Mouse (Mus musculus) spleen, postnatal 10 days (tissue): ENCODE data around the gene Abl2.

Experiments used
- DNase-seq, 2 experiments: peaks; one replicate each; pipeline ENCODE4 v3.0.0; 2021 to 2022; ENCODE audit warnings: low spot score in 2 of 2

The Abl2 gene

GRCm38 (mm10) chr1:156584175-156584574 is 25.6 kb downstream of the Abl2 start:
- no peak for DNase-seq

- DNase-seq: no peak
Measured at GRCm38 (mm10) chr1:156585512-156585911, 26.9 kb downstream of the Abl2 start.

DNA sequence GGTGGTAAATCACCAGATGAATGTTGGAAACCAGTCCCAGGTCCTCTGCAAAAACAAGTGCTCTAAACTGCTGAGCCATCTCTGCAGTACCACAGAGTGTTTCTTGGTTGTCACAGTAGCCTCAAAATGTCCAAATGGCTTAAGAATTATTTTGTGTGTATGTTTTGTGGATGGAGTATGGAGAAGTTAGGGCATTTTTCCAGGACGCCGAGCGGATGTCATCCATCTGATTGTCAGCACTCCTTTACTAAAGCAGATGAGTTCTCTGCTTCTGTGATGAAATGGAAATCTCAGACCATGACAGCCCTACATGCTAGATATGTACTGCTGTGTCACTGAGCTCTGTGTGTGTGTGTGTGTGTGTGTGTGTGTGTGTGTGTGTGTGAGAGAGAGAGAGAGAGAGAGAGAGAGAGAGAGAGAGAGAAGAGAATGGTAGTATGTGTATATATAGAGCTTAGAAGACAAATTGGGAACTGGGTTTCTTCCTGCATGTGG is 31.3 kb downstream of the Abl2 start:
- DNase-seq: no peak

DNA sequence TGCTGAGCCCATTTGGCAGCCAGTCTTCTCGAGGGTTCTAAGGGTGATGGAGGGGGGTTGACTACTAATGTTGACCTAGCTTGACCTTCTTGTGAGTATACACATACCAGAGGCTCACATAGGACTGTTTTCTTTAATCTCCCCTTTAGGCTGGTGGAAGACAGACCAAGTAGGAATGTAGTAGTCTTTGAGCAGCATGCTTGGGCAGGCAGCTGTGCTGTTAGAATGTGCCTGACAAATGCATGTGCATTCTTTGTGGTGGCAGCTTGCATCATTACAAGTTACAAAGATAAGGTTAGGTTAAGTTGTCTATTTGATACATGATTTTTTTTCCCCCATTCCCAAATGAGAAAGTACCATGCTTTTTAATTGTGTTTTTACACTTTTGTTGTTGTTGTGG is 31.8 kb downstream of the Abl2 start:
- DNase-seq: no peak

DNA sequence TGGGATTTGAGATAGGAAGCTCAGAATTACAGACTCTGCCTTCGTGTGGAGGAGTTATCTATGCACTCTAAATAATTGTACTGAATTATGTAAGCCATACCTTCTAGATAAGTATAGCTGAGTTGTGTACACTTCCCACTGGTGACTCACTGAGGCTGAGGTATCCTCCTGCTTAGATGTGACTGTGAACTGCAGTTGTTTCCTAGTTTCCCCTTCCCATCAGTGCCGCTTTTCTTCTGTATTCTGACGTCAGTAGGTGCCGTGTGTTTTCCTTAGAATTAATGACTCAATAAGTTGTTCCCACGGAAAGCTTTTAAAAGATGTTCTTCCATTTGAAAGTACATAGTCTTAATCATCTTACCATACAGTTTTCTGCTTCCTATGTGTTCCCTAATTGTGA is 34.7 kb downstream of the Abl2 start:
- no peak for DNase-seq

- no peak for DNase-seq
Measured at GRCm38 (mm10) chr1:156597089-156597488, 38.5 kb downstream of the Abl2 start.

DNA sequence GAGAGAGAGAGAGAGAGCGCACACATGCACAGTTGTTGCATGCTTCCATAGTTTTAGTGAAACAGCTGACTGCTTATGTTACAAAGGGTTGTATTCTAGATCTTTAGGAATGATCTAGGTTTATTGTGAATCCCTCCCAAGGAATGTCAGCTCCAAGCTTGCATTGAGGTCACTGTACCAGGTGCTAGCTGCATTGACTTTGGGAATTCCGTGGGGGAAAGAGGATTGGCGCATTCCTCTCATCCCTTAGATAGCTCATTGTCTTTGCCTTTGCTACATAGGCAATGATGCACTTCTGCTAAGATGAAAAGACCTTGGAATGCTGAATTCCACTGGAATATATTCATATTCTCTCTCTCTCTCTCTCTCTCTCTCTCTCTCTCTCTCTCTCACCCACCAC is 44.0 kb downstream of the Abl2 start:
- DNase-seq: no peak

GRCm38 (mm10) chr1:156605094-156605866 is 46.7 kb downstream of the Abl2 start:
- DNase-seq: no peak

- DNase-seq: no peak
Measured at GRCm38 (mm10) chr1:156605940-156606339, 47.4 kb downstream of the Abl2 start.

DNA sequence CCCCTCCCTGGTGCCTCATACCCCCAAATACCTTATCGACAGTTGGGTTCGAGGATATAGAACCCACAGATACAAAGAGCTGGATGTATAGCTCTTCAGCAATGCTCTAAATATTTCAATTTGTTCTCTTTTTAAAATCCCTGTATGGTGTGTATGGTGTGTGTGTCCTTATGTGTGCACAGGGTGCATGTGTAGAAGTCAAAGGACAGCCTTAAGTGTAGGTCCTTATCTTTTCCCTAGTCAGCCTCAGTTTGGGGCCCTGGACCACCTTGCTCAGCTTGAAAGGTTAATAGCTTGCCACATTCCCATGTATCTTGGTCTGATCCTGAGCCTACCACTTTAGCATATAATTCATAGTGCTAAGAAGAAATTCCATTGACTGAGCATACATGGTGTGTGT is 49.9 kb downstream of the Abl2 start:
- DNase-seq: no peak

DNA sequence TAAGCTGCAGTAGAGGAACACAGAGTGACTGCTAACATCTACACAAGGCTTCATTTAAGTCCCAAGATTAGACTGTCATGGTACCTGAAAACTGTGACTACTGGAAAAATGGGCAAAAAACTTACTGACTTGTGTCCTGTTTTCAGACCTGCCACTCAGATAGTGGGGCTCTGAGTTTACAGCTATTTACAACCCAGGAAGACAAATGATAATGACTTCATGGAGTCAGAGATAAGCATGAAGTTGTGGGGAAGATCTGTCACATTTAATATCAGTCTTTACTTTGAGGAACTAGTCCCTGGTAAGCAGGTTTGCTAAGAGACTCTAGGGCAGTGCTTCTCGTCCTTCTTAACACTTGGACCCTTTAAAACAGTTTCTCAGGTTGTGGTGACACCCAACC is 51.7 kb downstream of the Abl2 start:
- no peak for DNase-seq

DNA sequence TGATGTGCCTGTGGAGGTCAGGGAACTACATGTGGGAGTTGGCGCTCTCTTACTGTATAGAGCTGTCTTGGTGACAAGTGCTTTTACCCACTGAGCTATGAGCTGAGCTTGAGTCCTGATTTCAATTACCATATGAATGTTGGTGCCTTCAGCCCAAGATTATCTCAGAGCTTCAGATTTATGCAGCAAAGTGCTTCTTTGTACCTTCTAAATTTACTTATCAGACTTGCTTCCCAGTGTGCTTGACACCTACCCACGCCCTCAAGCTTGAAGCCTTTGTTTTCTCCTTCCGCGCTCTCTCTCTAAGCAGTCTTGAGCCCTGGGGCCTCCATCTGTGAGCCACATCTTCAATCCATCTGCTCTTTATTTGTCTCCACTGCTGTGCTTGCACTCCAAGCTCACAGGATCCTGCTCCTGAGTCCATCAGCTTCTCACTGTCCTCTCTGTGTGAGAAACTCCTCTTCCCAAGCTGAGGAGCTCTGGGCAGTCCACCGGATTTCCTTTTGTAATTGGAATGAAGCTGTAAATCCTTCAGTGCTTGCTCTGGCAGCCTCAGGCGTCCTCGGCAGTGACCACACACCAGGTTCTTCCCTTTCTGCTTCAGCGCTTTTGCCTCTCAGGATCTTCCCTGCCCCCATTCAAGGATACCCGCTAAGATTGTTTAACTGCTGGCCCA is 55.4 kb downstream of the Abl2 start:
- DNase-seq: no peak

DNA sequence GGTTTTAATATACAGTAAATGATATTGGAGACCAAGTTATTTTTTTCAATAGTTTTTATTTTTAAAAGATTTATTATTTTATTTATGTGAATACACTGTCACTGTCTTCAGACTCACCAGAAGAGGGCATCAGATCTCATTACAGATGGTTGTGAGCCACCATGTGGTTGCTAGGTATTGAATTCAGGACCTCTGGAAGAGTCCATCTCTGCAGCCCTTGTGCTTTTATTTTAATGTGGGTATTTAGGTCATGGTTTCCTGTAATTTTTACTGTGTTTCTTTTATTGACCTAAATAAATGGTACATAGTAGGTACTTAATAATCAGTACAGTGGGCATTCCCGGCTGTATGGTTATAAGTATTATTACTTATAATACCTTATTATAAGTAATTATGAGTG is 56.1 kb downstream of the Abl2 start:
- DNase-seq: no peak

DNA sequence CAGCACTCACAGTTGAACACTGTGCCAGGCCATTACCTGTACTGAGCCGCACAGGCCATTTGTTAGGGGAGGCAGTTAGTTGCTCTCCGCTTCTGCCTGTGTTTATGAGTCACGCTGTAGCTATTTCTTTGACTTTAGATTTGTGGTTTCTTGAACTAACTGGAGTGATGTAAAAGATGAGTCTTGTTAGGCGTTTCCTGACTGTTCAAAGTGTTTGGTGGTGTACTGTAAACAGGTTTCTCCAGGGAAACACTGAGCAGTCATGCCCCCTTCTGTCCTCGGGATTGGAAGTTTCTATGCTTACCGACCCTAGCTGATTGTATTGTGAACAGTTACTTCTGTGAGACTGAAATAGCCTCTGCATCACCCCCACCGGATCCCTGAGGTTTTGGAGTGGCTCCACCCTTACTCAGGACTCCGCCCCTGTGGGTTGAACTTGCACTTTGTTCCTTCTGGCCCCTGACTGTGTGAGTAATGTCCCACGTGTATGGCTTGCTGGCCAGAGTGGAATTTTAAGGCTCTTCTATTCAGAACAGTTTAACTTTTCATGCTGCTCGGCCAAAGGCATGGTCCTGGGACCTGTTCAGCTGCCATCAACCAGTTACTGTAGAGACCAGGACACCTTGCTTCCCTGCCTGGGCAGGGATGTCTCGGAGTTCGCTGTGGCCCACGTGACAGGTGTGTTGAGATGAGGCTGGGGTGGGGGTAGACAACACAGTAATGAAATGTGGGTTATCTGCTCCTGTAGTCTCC is 57.0 kb downstream of the Abl2 start:
- peak; percentile 45 to 77 for DNase-seq

GRCm38 (mm10) chr1:156616989-156617598 is 58.5 kb downstream of the Abl2 start:
- DNase-seq: peak in 1 of 2 experiments; percentile 18

DNA sequence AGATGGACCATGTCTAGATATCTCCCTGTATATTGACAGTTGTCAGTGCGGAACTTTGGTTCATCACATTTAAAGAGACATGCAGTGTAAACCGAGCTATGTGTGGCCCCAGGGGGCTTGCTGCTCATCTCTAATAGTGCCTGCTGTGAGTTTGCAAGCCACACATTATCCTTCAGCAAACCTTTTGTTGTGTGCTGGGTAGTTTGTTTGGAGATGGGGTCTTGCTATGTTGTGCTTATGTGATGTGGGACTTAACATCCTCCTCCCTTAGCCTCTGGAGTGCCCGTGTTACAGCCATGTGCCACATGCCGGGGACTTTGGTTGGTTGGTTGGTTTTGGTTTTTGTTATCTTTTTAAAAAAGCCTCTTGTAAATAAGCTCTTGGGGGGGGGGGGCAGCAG is 59.2 kb downstream of the Abl2 start:
- no peak for DNase-seq

DNA sequence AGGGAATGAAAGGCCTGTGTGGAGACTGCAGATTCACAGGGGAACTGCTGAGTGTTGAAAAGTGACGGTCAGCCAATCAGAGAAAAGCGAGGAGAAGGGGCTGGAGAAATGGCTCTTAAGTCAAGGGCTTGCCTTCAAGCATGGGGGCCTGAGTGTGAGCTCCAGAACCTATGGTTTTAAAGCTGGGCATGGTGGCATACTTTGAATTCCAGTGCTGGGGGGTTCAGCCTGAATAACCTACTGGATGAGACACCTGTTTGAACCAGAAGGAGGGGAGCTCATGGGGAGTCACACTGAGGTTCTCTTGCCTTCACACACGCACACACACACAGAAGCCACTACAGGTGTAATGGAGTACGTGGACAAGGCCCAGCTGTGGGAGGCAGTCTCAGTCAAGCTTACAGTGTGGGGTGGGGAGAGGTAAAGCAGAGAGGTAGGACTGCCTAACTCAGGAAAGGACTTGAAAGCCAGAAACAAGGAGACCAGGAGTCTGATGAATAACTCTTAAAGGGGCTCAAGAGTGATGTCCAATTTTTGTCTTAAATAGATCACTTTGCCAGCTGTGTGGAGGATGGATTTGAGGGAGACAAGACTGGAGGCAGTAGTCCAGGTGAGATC is 61.8 kb downstream of the Abl2 start:
- no peak for DNase-seq

GRCm38 (mm10) chr1:156620951-156621350 is 62.4 kb downstream of the Abl2 start:
- DNase-seq: no peak

DNA sequence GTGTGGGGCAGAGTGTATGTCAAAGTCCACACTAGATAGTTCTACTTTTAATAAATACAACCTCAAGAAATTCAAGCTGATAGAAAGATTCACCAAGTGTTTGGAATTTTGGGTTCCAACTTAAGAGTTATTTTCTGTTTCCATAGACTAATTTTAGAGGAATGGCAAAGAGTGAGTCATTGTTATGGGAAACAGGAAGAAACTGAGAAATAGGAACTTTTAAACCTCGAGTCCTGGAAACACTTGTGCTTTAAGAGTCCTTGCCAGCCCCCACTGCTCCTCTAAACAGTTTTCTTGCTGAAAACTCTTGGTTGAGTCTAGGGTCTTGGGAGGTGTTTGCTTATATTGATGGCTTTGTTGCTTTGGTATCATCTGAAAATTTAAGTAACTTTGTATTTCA is 65.6 kb downstream of the Abl2 start:
- no peak for DNase-seq

DNA sequence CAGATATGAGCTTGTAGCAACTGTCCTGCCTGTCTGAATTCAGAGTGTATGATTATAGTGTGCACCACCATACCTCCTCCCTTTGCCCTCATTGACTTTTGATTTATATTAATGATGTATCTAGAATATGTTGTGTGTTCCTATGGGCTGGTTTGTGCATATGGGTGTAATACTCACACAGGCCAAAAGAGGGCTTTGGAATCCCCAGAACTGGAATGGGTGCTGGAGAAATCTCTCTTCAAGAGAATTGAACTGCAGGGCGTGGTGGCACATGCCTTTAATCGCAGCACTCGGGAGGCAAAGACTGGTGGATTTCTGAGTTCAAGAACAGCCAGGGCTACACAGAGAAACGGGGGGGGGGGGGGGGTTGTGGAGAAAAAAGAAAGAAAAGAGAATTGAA is 68.1 kb downstream of the Abl2 start:
- no peak for DNase-seq

DNA sequence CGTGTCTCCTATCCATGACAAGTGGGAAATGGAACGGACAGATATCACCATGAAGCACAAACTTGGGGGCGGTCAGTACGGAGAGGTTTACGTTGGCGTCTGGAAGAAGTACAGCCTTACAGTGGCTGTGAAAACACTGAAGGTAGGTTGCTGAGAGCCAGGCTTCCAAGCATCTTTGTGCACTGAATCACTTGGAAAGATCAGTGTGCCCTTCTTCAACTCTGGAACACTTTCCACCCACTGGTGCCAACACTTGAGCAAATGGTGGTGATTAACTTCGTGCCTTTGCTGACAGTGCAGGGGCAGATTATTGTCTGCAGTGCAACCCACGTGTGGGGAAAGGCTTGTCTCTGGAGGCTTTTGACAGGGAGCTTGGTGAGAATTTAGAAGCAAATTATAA is 71.4 kb downstream of the Abl2 start:
- no peak for DNase-seq

- DNase-seq: peak in 1 of 2 experiments; percentile 60
Measured at GRCm38 (mm10) chr1:156630965-156631364, 72.4 kb downstream of the Abl2 start.
